Mouse (Mus musculus) effector memory CD4-positive, alpha-beta T cell, adult 5 months (primary cell): ENCODE measurements around the gene Traf3ip2. TPM values are rescaled to one million over a fixed set of nuclear protein-coding genes. Genes with fewer than 3 reads are reported as not detected.

Experiments used
- polyA plus RNA-seq: library from polyadenylated mRNA; unstranded; fragments of 100-300 nt; shearing (Covaris generic); gene quantifications from one replicate; pipeline ENCODE4 v1.2.1, GENCODE M21; 2017

Traf3ip2 gene
- 98.2 TPM for polyA plus RNA-seq

GRCm38 (mm10) chr10:39612633-39612988 lies at the start of gene Traf3ip2:
Gene Traf3ip2 (plus strand): TSS chr10:39612934.

Other genes with a start within 250 kb of the Traf3ip2 start
- 571 TPM for gene Fyn, start 244.1 kb upstream of the Traf3ip2 start, polyA plus RNA-seq
- gene Rev3l, start 119.2 kb downstream of the Traf3ip2 start, polyA plus RNA-seq = 20.7 TPM